In genomic region chr8:123982826-123983400, GRCm38 (mm10) we compare ENCODE assay signal across 8 mouse cellular contexts. TPM values are rescaled to one million over a fixed set of nuclear protein-coding genes. Genes with fewer than 3 reads are reported as not detected.
DNase-seq lines count a peak whose midpoint lies in the region; ATAC-seq and TF ChIP-seq lines count a peak whose summit lies in the region.

Gene Abcb10, minus strand, starts transcription at chr8:123983122.

- peak; percentile 73 to 81 for DNase-seq in B cell, adult 2 months
- DNase-seq in heart, adult 9 months (ENCODE audit: low spot score in 2 of 2) = peak; percentile 95
- DNase-seq in kidney, adult 9 months = peak; percentile 96
- peak; percentile 80 to 83 for DNase-seq in spleen, adult 18-20 months

- H3K36me3 ChIP-seq in limb, embryonic 13.5 days = no peaks in the 10 kb centered on the region
- no peaks in the 10 kb centered on the region for H3K36me3 ChIP-seq in midbrain, embryonic 15.5 days (replicated peaks)

- H3K4me2 ChIP-seq in limb, embryonic 13.5 days (replicated peaks) = peak within 1 kb of the TSS; percentile 82
- peak within 1 kb of the TSS; percentile 95 for H3K4me2 ChIP-seq in midbrain, embryonic 15.5 days

- peak within 1 kb of the TSS; percentile 60 for H3K27ac ChIP-seq in bone marrow macrophage, adult 2 months (ENCODE audit: insufficient read depth, low read depth, low read length)
- peak within 1 kb of the TSS; percentile 83 for H3K27ac ChIP-seq in embryonic fibroblast, embryonic 13.5 days (ENCODE audit: insufficient read depth, low read length)
- peak within 1 kb of the TSS; percentile 80 for H3K27ac ChIP-seq in limb, embryonic 13.5 days
- peak within 1 kb of the TSS; percentile 75 for H3K27ac ChIP-seq in midbrain, embryonic 15.5 days

- TF ChIP-seq CTCF in bone marrow macrophage, adult 2 months (IDR thresholded peaks at IDR 0.05; ENCODE audit: low read depth, low read length) = no peak
- no peak for TF ChIP-seq CTCF in embryonic fibroblast, embryonic 13.5 days (IDR thresholded peaks at IDR 0.05; ENCODE audit: borderline replicate concordance, insufficient read depth, low read length)

- ATAC-seq in limb, embryonic 13.5 days (ENCODE audit: low FRiP score, low read depth) = peak; percentile 94
- ATAC-seq in midbrain, embryonic 15.5 days (replicated peaks) = peak; percentile 87

- no peaks in the 10 kb centered on the region for H3K27me3 ChIP-seq in limb, embryonic 13.5 days
- H3K27me3 ChIP-seq in midbrain, embryonic 15.5 days (replicated peaks) = no peaks in the 10 kb centered on the region

- peak within 1 kb of the TSS; percentile 95 for H3K4me3 ChIP-seq in bone marrow macrophage, adult 2 months (ENCODE audit: insufficient read depth, low read length)
- peak within 1 kb of the TSS; percentile 91 for H3K4me3 ChIP-seq in embryonic fibroblast, embryonic 13.5 days (ENCODE audit: insufficient read depth, low read length)
- H3K4me3 ChIP-seq in limb, embryonic 13.5 days = peak within 1 kb of the TSS; percentile 65
- H3K4me3 ChIP-seq in midbrain, embryonic 15.5 days = peak within 1 kb of the TSS; percentile 69

- H3K9ac ChIP-seq in limb, embryonic 13.5 days = peak within 1 kb of the TSS; percentile 81
- peak within 1 kb of the TSS; percentile 83 for H3K9ac ChIP-seq in midbrain, embryonic 15.5 days

- peak; percentile 53; the same call in 1 of the 2 replicates for TF ChIP-seq POLR2A in bone marrow macrophage, adult 2 months (IDR thresholded peaks at IDR 0.05; ENCODE audit: borderline replicate concordance, low read depth, low read length)
- peak; percentile 93 for TF ChIP-seq POLR2A in embryonic fibroblast, embryonic 13.5 days (IDR thresholded peaks at IDR 0.05; ENCODE audit: low read depth, low read length)

- H3K4me1 ChIP-seq in bone marrow macrophage, adult 2 months (ENCODE audit: control insufficient read depth, insufficient read depth, low read length) = peaks cover 22% of the 10 kb centered on the region
- 0 out of 2 replicates have a peak, but pooled peaks cover 4% of the 10 kb centered on the region for H3K4me1 ChIP-seq in embryonic fibroblast, embryonic 13.5 days (ENCODE audit: control insufficient read depth, insufficient read depth, low read length)
- peaks cover 19% of the 10 kb centered on the region for H3K4me1 ChIP-seq in limb, embryonic 13.5 days
- H3K4me1 ChIP-seq in midbrain, embryonic 15.5 days = peaks cover 26% of the 10 kb centered on the region

- no peaks in the 10 kb centered on the region for H3K9me3 ChIP-seq in limb, embryonic 13.5 days
- H3K9me3 ChIP-seq in midbrain, embryonic 15.5 days = no peaks in the 10 kb centered on the region

- 1% methylated on average over 48 of the region's 56 CpGs for WGBS in limb, embryonic 13.5 days
- under 1% methylated on average over 41 of the region's 56 CpGs for WGBS in midbrain, embryonic 15.5 days

RNA-seq across cellular contexts. Expression of gene Abcb10, which starts in this region (rescaled TPM):
- 7.1 TPM in 2 replicates for polyA plus RNA-seq in bone marrow macrophage, adult 2 months (2012; ENCODE audit: insufficient read depth, insufficient read length, missing spikeins)
- polyA plus RNA-seq in embryonic fibroblast, embryonic 13.5 days (2011; ENCODE audit: insufficient read length, low read depth, missing spikeins) = 16.2 and 21.4 TPM in 2 replicates
- polyA plus RNA-seq in limb, embryonic 13.5 days (2015; fragmentation: Nextera tagmentation; extraction: Ambion mirVana) = 17.0 TPM in 2 replicates
- polyA plus RNA-seq in midbrain, embryonic 15.5 days (2015; fragmentation: Nextera tagmentation; extraction: Ambion mirVana) = 15.6 and 16.8 TPM in 2 replicates

Comparison
In these comparisons a context has a peak if more than half of its experiments do, and no peak if none do; other contexts are left out.
1. Peak in every context shown above with its lines: DNase-seq, ATAC-seq, H3K4me3 ChIP-seq and H3K27ac ChIP-seq.